Mouse (Mus musculus) kidney, postnatal 10 days (tissue): ENCODE measurements around the gene Iqcc.

Source experiments
- DNase-seq: peaks from one replicate; pipeline ENCODE4 v3.0.0; 2021; ENCODE audit warnings: mixed read lengths

Iqcc gene

DNA sequence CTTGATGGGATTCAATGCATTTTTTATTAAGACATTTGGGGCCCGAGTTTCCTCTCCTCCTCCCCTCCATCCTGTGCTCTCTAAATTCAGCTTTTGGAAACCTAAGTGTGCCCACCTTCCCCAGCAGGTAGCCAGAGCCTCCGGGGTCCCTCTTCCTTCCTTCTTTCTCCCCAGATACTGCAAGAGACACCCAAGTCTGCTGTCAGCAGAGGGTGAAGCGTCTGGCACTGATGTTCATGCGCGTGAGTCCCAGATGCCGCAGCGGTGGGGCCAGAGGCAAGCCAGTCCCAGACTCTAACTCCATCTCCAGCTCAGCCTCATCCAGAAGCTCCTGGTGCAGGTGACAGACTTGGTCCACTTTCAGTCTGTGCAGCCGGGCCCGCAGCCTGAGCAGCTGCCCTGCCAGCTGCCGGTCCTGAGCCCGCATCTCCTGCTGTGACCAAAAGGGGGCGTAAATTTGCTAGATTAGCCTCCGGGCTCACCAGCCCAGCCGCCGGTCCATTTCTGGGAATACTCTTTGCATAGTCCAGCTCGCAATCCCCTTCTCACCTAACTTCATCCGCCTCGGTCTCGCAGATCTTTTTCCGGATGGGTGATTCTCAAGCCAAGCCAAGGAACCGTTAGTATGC, 41.9 kb downstream of the Iqcc start:
- peak; percentile 89 for DNase-seq

DNA sequence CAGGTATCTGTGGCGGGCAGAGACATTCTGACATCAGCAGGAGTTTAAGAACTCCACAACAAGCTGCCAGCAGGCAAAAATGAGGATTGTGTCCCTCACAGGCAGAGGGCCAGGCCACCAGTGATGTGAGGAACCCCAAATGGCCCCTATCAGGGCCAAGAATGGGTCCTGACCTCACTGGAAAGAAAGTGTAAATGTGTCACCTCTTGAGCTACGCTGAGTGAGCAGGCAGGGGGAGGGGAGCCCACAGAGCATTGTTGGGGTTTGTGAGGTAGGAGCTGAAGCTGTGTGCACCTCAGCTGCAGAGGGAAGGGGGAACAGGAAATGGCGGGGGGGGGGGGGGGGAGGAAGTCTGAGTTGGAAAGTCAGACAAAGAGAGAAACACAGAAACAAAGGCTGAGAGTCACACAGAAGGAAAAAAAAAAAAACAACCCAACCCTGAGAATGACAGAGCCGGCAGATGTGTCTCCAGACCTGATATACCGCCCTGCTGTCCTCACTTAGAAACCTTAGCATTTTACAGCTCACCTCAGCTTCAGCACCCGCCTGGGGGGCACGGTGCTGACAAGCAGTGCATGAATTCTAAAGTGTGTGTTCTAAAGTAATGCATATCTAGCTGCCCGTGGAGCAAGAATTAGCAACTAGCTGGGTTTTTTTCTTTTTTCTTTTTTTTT, 43.6 kb downstream of the Iqcc start:
- DNase-seq = peak; percentile 59

DNA sequence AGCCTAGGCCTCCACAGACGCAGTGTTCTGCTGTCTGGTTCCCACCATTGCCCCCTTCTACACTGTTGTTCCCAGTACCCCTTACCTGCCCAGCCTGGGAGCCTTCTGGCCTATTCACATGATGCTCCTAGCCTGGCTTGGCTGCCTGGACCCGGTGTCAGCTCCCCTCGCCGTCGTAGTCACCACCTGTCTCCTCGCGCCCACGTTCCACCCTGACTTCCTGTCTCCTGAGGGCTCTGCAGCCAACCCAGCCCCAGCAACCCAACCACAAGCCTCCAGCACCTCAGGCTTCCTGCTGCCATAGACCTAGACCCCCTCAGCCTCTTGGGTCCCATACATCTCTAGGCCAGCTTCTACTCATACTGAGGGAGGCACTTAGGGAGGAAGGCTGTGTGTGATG, 45.5 kb downstream of the Iqcc start, which contains the start of gene Lck:
Lck (minus strand) TSS at position 212 of the 400 bp plus-strand sequence.
- DNase-seq = no peak

DNA sequence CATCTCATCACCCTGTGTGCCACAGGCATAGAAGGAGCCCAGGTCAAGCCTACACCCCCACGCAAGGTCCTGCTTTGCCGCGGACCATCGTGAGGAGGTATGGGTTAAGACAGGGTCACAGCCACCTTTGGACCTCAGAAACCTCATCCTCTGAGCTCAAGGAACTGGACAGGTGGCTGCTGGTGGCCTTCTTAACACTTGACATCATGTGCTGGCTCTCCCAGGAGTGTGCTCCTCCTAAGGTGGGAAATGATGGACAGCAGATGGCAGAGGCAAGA, 45.9 kb downstream of the Iqcc start:
- no peak for DNase-seq

DNA sequence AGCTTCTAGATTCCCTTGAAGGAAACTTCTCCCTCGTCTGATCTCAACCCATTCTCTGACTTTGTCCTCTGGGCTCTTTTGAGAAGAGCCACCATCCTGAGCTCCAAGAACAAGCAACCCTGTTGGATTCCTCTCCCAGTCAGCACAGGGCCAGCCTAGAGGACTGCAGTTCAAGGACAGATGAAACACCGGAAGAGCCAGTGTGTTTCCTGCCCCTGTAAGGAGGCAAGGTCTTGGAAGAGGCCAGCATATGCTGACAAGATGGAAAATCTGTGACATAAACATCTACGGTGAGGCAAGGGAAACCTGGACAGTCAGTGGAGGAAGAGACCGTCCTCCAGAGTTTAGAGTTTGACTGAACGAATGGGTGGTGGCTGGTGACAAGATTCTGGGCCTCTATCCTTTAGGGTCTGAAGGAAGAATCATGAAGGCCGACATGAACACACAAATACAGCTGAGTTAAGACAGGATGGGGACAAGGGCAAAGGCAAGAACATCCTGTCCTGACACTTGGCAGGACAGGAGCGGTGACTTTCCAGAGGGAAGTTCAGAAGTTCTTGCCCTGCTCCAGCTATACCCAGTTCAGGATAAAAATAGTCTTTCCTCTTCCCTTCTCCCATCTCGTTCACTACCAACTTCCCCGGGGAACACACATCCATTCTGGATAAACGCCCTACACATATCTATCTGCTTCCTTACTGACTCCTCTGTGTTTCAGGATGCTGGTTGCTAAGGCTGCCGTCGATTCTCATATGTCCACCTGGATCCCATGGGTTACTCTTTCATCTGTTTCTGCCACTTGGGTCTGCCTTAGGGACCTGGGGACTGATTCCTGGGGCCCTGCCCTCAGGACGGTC, 46.4 kb downstream of the Iqcc start:
- peak; percentile 23 for DNase-seq

DNA sequence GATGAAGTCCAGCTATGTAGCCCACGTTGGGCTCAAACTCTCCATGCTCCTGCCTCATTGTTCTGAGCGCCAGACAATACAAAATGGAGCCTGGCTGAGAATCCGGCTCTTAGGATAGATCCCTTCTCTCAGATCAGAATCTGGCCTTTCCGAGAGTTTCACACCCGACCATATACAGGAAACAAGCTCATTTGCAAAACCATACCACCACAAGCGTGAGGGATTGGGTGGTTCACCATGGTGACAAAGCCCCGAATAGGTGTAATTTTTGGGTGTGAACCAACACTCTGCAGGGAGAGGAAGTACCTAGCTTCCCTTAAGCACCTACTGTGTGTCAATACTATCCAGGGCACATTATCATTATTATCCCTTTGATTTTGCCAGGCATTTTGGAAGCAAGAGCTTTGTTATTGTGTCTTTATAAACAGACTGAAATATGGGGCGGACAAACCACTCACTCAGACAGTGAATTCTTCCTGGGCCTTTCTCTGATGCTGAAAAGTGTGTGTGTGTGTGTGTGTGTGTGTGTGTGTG, 47.3 kb downstream of the Iqcc start:
- DNase-seq = no peak

DNA sequence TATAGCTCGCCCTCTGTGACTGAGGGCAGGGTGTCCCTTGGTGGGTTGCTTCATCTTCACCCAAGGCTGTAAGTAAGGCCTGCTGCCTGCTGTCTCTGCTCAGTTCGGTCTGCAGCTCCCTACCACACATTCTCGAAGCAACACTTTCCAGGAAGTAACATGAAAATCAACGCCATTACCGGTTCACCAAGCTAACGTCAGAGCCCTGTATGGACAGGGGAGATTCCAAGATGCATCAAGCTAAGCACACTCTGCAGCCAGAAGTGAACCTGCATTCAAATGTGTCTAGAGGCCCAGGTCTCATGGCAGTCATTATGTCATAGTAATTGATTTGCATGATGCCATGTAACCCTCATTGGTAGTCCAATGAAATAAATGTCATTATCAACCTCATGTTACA, 48.9 kb downstream of the Iqcc start:
- no peak for DNase-seq

DNA sequence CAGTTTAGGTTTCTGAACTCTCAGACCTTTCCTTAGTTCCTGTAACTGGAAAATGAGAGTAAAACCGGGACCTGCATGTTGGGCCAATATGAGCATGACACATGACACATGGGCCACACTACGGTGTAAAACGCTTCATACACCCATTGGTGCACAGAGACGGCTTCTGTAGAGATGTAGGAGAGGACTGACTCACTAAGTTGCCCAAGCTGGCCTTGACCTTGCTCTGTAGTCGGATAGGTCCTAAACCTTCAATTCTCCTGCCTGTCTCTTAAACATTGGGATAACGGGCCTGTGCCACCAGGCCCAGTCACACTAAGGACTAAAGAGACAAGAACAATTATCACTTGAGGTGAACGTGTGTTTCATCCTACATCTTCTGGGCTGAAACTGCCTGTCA, 50.5 kb downstream of the Iqcc start:
- no peak for DNase-seq

DNA sequence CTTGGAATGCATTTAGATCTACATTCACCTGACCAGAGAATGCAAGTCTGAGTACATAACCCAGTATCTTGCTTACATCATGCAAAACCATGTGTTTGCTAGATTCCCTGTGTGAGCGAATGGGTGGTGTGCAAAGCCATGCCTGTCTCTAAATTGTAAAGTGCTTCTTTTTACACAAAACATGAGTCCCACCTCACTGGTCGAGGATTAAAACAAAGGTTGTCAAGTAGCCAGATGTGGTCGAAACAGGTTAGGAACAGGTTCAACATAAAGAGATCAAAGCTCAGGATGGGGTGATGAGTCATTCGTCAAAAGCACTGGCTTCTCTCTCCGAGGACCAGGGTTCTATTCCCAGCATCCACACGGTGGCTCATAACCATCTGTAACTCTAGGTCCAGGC, 53.8 kb downstream of the Iqcc start:
- no peak for DNase-seq
